Mouse (Mus musculus): ENCODE data around the gene Erc2. TPM values are rescaled to one million over a fixed set of nuclear protein-coding genes. Genes with fewer than 3 reads are reported as not detected.

Gene Erc2
- polyA plus RNA-seq, 2 experiments: 0.52 to 0.99 TPM

DNA sequence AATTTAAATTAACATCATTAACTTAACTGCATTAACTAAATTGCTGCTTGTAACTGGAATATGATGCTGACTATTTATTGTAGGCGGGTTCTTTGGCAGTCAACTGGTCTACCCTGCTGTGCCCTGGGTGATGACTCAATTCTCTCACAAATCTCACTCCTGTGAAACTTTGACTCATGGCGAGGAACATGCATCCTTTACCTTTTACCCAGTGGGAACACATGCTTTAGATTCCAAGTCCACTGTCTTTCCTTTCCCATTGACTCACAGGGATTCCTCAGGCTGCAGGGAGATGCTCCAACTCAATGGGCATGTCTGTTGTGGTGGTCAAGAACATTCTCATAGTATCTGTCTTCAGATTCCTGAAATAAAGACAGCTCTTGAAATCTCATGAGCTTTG lies 14.3 kb downstream of the Erc2 start:
- Histone ChIP-seq H3K36me3 (replicated peaks; ENCODE audit: control insufficient read depth, insufficient read depth, low read depth) (no peaks in the 10 kb centered on the region), H3K27me3 (ENCODE audit: control insufficient read depth, insufficient read depth, low read length) (no peaks in the 10 kb centered on the region), H3K4me2 (ENCODE audit: low read depth) (no peak overlapping the region), H3K27ac (no peak overlapping the region), H3K4me3 (ENCODE audit: insufficient read depth in 1 of 2, low read depth in 2 of 2, low read length in 2 of 2) (no peak overlapping the region), H3K9ac (replicated peaks) (no peak overlapping the region), H3K9me3 (ENCODE audit: control insufficient read depth, low read length) (no peaks in the 10 kb centered on the region), H3K4me1 (replicated peaks; ENCODE audit: control insufficient read depth in 2 of 2, insufficient read depth in 2 of 2, low read length in 1 of 2) (no peaks in the 10 kb centered on the region)
- TF ChIP-seq EP300 (IDR thresholded peaks at IDR 0.05; ENCODE audit: low read depth) (no peak), CTCF (IDR thresholded peaks at IDR 0.05; ENCODE audit: low read depth) (no peak)
- DNase-seq (ENCODE audit: low read depth in 3 of 3, low spot score in 3 of 3): no peak
- no peak for ATAC-seq (ENCODE audit: insufficient read depth)
- WGBS (ENCODE audit: insufficient replicate concordance): 52% methylated on average over 2 of the region's 2 CpGs

- H3K27ac ChIP-seq: no peak overlapping the region
- H3K9me3 ChIP-seq (ENCODE audit: control insufficient read depth, low read length): no peaks in the 10 kb centered on the region
- TF ChIP-seq CTCF (IDR thresholded peaks at IDR 0.05; ENCODE audit: low read depth): no peak
- no peak for TF ChIP-seq EP300 (IDR thresholded peaks at IDR 0.05; ENCODE audit: low read depth)
- H3K4me1 ChIP-seq (replicated peaks; ENCODE audit: control insufficient read depth in 2 of 2, insufficient read depth in 2 of 2, low read length in 1 of 2): no peaks in the 10 kb centered on the region
- no peak for DNase-seq (ENCODE audit: low read depth in 3 of 3, low spot score in 3 of 3)
- no peak for ATAC-seq (ENCODE audit: insufficient read depth)
- H3K9ac ChIP-seq (replicated peaks): no peak overlapping the region
- no peak overlapping the region for H3K4me2 ChIP-seq (ENCODE audit: low read depth)
- H3K27me3 ChIP-seq (ENCODE audit: control insufficient read depth, insufficient read depth, low read length): no peaks in the 10 kb centered on the region
- H3K4me3 ChIP-seq (ENCODE audit: insufficient read depth in 1 of 2, low read depth in 2 of 2, low read length in 2 of 2): no peak overlapping the region
- WGBS (ENCODE audit: insufficient replicate concordance): 45% methylated on average over 3 of the region's 3 CpGs
- no peaks in the 10 kb centered on the region for H3K36me3 ChIP-seq (replicated peaks; ENCODE audit: control insufficient read depth, insufficient read depth, low read depth)
Measured at GRCm38 (mm10) chr14:27641382-27641781, 19.2 kb downstream of the Erc2 start.

DNA sequence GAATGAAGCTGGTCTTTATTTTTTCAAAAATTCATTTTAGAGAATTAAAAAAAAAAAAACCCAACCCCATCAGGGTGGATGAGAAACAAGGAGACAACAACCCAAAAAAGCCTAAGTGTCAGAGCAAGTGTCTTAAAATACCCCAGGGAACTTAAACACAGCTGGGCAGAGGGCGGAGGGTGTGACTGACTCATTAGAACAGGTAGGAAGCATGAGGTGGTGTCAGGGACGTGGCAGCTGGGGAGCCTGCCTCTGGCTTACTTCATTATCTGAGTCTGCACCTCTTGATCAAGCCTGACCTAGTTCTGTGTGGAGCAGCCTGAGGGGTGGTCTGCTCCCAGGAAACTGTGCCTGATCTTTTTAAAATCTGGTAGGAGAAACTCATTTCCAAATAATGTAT lies 20.8 kb downstream of the Erc2 start:
- Histone ChIP-seq H3K9me3 (ENCODE audit: control insufficient read depth, low read length) (no peaks in the 10 kb centered on the region), H3K27me3 (ENCODE audit: control insufficient read depth, insufficient read depth, low read length) (no peaks in the 10 kb centered on the region), H3K4me2 (ENCODE audit: low read depth) (no peak overlapping the region), H3K9ac (replicated peaks) (no peak overlapping the region), H3K36me3 (replicated peaks; ENCODE audit: control insufficient read depth, insufficient read depth, low read depth) (no peaks in the 10 kb centered on the region), H3K27ac (no peak overlapping the region), H3K4me1 (replicated peaks; ENCODE audit: control insufficient read depth in 2 of 2, insufficient read depth in 2 of 2, low read length in 1 of 2) (no peaks in the 10 kb centered on the region), H3K4me3 (ENCODE audit: insufficient read depth in 1 of 2, low read depth in 2 of 2, low read length in 2 of 2) (no peak overlapping the region)
- DNase-seq (ENCODE audit: low read depth in 3 of 3, low spot score in 3 of 3) (no peak), ATAC-seq (ENCODE audit: insufficient read depth) (no peak)
- TF ChIP-seq EP300 (IDR thresholded peaks at IDR 0.05; ENCODE audit: low read depth) (no peak), CTCF (IDR thresholded peaks at IDR 0.05; ENCODE audit: low read depth) (no peak)
- 48% methylated on average over 2 of the region's 2 CpGs for WGBS (ENCODE audit: insufficient replicate concordance)

GRCm38 (mm10) chr14:27654670-27655069 lies 32.4 kb downstream of the Erc2 start:
- Histone ChIP-seq H3K4me1 (replicated peaks; ENCODE audit: control insufficient read depth in 2 of 2, insufficient read depth in 2 of 2, low read length in 1 of 2) (no peaks in the 10 kb centered on the region), H3K4me3 (ENCODE audit: insufficient read depth in 1 of 2, low read depth in 2 of 2, low read length in 2 of 2) (no peak overlapping the region), H3K36me3 (replicated peaks; ENCODE audit: control insufficient read depth, insufficient read depth, low read depth) (no peaks in the 10 kb centered on the region), H3K9ac (replicated peaks) (no peak overlapping the region), H3K27ac (no peak overlapping the region), H3K9me3 (ENCODE audit: control insufficient read depth, low read length) (no peaks in the 10 kb centered on the region), H3K4me2 (ENCODE audit: low read depth) (no peak overlapping the region), H3K27me3 (ENCODE audit: control insufficient read depth, insufficient read depth, low read length) (no peaks in the 10 kb centered on the region)
- ATAC-seq (ENCODE audit: insufficient read depth) (no peak), DNase-seq (ENCODE audit: low read depth in 3 of 3, low spot score in 3 of 3) (no peak)
- TF ChIP-seq CTCF (IDR thresholded peaks at IDR 0.05; ENCODE audit: low read depth) (no peak), EP300 (IDR thresholded peaks at IDR 0.05; ENCODE audit: low read depth) (no peak)
- WGBS (ENCODE audit: insufficient replicate concordance): 24% methylated on average over 11 of the region's 11 CpGs

- H3K9me3 ChIP-seq (ENCODE audit: control insufficient read depth, low read length): no peaks in the 10 kb centered on the region
- no peak overlapping the region for H3K9ac ChIP-seq (replicated peaks)
- H3K36me3 ChIP-seq (replicated peaks; ENCODE audit: control insufficient read depth, insufficient read depth, low read depth): no peaks in the 10 kb centered on the region
- no peak overlapping the region for H3K4me2 ChIP-seq (ENCODE audit: low read depth)
- H3K4me3 ChIP-seq (ENCODE audit: insufficient read depth in 1 of 2, low read depth in 2 of 2, low read length in 2 of 2): no peak overlapping the region
- H3K4me1 ChIP-seq (replicated peaks; ENCODE audit: control insufficient read depth in 2 of 2, insufficient read depth in 2 of 2, low read length in 1 of 2): no peaks in the 10 kb centered on the region
- H3K27ac ChIP-seq: no peak overlapping the region
- WGBS (ENCODE audit: insufficient replicate concordance): 56% methylated on average over 3 of the region's 3 CpGs
- ATAC-seq (ENCODE audit: insufficient read depth) (no peak), DNase-seq (ENCODE audit: low read depth in 3 of 3, low spot score in 3 of 3) (no peak)
- TF ChIP-seq EP300 (IDR thresholded peaks at IDR 0.05; ENCODE audit: low read depth) (no peak), CTCF (IDR thresholded peaks at IDR 0.05; ENCODE audit: low read depth) (no peak)
- no peaks in the 10 kb centered on the region for H3K27me3 ChIP-seq (ENCODE audit: control insufficient read depth, insufficient read depth, low read length)
Measured at GRCm38 (mm10) chr14:27658616-27659015, 36.4 kb downstream of the Erc2 start.

Measured in liver, embryonic 14.5 days (tissue).